Mouse (Mus musculus) forebrain, postnatal 0 days (tissue): Measurements from ENCODE around the gene Inafm1. TPM values are rescaled to one million over a fixed set of nuclear protein-coding genes. Genes with fewer than 3 reads are reported as not detected.
"Not testable (repeated sequence)": the region's sequence is repeated elsewhere in the genome, so short reads cannot be mapped to it uniquely, and the experiment has no call there.

ENCODE experiments used
- ATAC-seq: fragments of 200-750 bp; cut with Nextera tagmentation; 2 replicates; pipeline ENCODE4 v1.8.0; 2017; ENCODE audit warnings: mild to moderate bottlenecking, moderate library complexity
- DNase-seq: peaks from one replicate; pipeline ENCODE4 v3.0.0-alpha.2; 2015
- H3K27ac ChIP-seq: fragments of 300-500 bp; sonication (generic); 2 replicates; pipeline ENCODE4 v1.5.1; 2014; ENCODE audit warnings: low read depth, mild to moderate bottlenecking, antibody characterized with exemption, low read length, moderate library complexity, mixed read lengths
- H3K27me3 ChIP-seq: fragments of 300-500 bp; sonication (generic); 2 replicates; pipeline ENCODE4 v1.6.1; 2014; ENCODE audit warnings: mild to moderate bottlenecking, low read length, mixed read lengths; ENCODE audit not compliant: insufficient read depth
- H3K36me3 ChIP-seq: fragments of 300-500 bp; sonication (generic); 2 replicates; pipeline ENCODE4 v1.6.1; 2014; ENCODE audit warnings: mild to moderate bottlenecking, moderate library complexity; ENCODE audit not compliant: insufficient read depth
- H3K4me1 ChIP-seq: fragments of 300-500 bp; sonication (generic); 2 replicates; pipeline ENCODE4 v1.6.1; 2014; ENCODE audit warnings: antibody characterized with exemption; ENCODE audit not compliant: insufficient read depth
- H3K4me2 ChIP-seq: fragments of 300-500 bp; sonication (generic); 2 replicates; pipeline ENCODE4 v1.6.1; 2014; ENCODE audit warnings: low read depth, mild to moderate bottlenecking, moderate library complexity
- H3K4me3 ChIP-seq: fragments of 300-500 bp; sonication (generic); 2 replicates; pipeline ENCODE4 v1.5.1; 2014; ENCODE audit warnings: low read depth, low read length, mixed read lengths
- H3K9ac ChIP-seq: fragments of 300-500 bp; sonication (generic); 2 replicates; pipeline ENCODE4 v1.6.1; 2014; ENCODE audit warnings: mild to moderate bottlenecking
- H3K9me3 ChIP-seq: fragments of 300-500 bp; sonication (generic); 2 replicates; pipeline ENCODE4 v1.6.1; 2016; ENCODE audit warnings: low read length
- CTCF ChIP-seq: sonication (generic); IDR thresholded peaks from 2 replicates; pipeline ENCODE4 v1.5.1; 2016; ENCODE audit warnings: antibody characterized with exemption, control low read depth, low read depth
- WGBS: fragments of 180-500 bp; shearing (Covaris S2); extraction: QIAGEN DNeasy Blood & Tissue Kit; methylation state at CpG from one replicate; pipeline ENCODE4 v1.1.7; 2014; 5-methylcytosine and 5-hydroxymethylcytosine counted together
- polyA plus RNA-seq: library from polyadenylated mRNA; unstranded; fragments of >200 nt; fragmentation: Nextera tagmentation; extraction: Ambion mirVana; gene quantifications from 2 replicates; pipeline ENCODE4 v1.2.1, GENCODE M21; 2015
- total RNA-seq: library from RNA; depleted of rRNA; stranded (reverse); fragments of >200 nt; gene quantifications from 2 replicates; pipeline ENCODE4 v1.2.3, GENCODE M21; 2014

Gene Inafm1
- total and polyA plus RNA-seq, 2 experiments from 2014 or later = 43.2 to 68.4 TPM

DNA sequence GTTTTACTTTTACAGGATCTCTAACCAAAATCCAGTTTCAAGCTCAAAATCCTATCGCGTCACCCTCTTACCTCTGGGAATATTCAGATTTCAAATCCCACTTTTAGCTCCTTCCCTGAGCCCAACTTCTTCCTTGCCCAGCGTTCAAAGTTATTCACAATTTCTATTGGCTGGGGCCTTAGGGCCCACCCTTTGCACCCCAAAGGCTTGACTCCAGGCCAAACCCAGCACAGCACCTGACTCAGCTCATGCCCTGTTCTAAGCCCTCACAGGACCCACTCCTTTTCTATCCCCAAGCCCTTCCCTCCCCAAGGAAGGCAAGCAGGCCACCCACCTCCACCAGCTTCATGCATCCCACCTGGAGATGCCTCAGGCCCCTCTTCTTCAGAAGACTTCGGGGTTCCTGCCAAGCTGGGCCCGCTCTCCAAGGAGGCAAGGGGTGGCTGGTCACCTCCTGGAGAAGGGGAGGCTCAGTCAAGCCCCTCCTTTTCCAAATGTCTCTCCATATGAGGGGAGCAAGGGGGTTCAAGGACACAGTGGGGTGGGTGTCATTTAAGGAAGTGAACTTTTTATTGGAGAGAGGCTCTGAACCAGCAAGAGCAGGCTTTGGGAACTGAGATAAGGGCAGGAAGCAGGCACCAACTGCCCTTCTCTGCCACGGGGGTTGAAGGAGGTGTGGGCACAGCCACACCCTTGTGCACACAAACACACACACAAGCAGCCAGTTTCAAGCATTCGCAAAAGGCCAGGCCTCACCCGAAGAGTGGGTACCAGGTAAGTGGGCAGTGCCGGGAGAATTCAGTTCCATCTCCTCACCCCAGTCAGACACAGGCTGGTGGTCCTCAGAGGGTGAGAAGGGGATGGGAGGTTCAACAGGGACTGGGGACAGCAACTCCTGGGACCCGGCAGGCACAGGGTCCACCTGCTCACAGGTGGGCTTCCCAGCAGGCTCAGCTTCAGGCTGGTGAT lies 1.8 kb upstream of the Inafm1 start:
- ATAC-seq (no peak), DNase-seq (no peak)
- H3K27me3 ChIP-seq = no peaks in the 10 kb centered on the region
- no peak overlapping the region for H3K4me3 ChIP-seq
- no peaks in the 10 kb centered on the region for H3K9me3 ChIP-seq
- peaks cover 14% of the 10 kb centered on the region; the same call in 1 of the 2 replicates for H3K4me1 ChIP-seq
- WGBS = 88% methylated on average over 10 of the region's 10 CpGs
- no peak overlapping the region for H3K9ac ChIP-seq
- H3K36me3 ChIP-seq = peaks cover 41% of the 10 kb centered on the region
- no peak for TF ChIP-seq CTCF
- no peak overlapping the region for H3K27ac ChIP-seq
- H3K4me2 ChIP-seq = no peak overlapping the region

DNA sequence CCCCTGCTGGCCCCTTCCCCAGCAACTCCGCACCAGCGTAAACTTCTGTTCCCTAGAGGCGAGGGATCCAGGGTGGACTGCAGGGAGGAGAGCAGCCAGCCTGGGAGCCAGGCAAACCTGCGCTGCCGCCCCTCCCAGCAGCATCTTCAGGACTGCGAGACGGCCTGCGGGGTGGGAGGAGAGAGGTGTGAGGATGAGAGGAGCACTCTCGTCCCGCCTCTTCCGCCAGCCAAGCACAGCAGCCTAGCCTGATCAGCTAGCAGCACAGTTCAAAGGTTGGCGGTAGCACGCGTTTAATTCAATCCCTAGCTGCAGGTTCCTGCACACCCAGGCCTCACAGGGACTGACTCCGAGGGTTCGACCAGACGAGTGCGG lies 336 bp upstream of the Inafm1 start:
- Histone ChIP-seq H3K9ac (peak overlapping the region; percentile 76), H3K9me3 (no peaks in the 10 kb centered on the region), H3K27me3 (no peaks in the 10 kb centered on the region), H3K36me3 (peaks cover 33% of the 10 kb centered on the region), H3K4me3 (peak overlapping the region; percentile 63), H3K27ac (peak overlapping the region; percentile 94), H3K4me2 (peak overlapping the region; percentile 90), H3K4me1 (peaks cover 14% of the 10 kb centered on the region; the same call in 1 of the 2 replicates)
- ATAC-seq = peak; percentile 62
- WGBS = 1% methylated on average over 18 of the region's 18 CpGs
- peak; percentile 78 for DNase-seq
- no peak for TF ChIP-seq CTCF

DNA sequence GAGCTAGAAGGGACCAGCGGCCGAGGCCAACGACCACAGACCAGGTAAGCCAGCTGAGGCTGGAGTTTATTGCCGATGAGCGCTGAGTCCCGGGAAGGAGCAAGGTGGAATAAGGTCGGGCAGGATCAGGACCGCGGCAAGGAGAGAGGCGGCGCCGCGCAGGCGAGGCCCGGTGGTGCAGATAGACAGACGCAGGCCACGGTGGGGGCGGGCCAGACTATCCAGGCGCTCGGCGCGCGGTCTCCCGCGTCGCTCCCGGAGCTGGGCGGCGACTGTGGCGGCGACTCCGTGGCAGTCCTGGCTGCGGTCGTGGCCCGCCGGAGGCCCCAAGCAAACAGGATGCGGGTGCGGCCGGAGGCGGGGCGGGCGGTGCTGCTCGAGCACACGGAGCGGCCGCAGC lies 736 bp downstream of the Inafm1 start:
- WGBS = 0% methylated on average over 36 of the region's 46 CpGs
- DNase-seq = peak; percentile 73
- peaks cover 22% of the 10 kb centered on the region for H3K36me3 ChIP-seq
- H3K4me1 ChIP-seq = peaks cover 14% of the 10 kb centered on the region; the same call in 1 of the 2 replicates
- H3K4me2 ChIP-seq = peak overlapping the region; percentile 90
- peak overlapping the region; percentile 76 for H3K9ac ChIP-seq
- no peaks in the 10 kb centered on the region for H3K9me3 ChIP-seq
- no peaks in the 10 kb centered on the region for H3K27me3 ChIP-seq
- H3K27ac ChIP-seq = peak overlapping the region; percentile 94
- ATAC-seq = peak; percentile 84
- peak overlapping the region; percentile 63 for H3K4me3 ChIP-seq
- peak; percentile 59 for TF ChIP-seq CTCF

DNA sequence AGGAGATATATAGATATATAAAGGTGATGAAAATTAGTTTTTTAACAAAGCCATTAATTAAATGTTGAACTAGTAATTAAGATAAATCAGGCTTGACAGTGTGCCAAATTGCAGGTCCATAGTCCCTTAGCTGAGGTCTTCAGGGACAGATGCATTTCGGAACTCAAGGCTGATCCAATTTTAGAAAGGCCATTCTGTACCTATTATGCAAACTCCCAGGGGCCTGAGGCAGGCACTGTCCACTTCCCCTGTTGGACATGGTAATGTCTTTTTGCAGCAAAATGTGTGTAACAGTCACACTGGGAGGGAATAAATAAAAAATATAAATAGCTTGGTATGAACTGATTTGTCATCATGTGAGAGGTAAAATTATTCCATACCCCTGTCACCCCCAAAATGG lies 2.3 kb downstream of the Inafm1 start:
- Histone ChIP-seq H3K4me1 (peaks cover 14% of the 10 kb centered on the region; the same call in 1 of the 2 replicates), H3K9me3 (no peaks in the 10 kb centered on the region), H3K4me3 (no peak overlapping the region), H3K36me3 (peaks cover 11% of the 10 kb centered on the region), H3K9ac (no peak overlapping the region), H3K27ac (no peak overlapping the region), H3K27me3 (no peaks in the 10 kb centered on the region), H3K4me2 (peak overlapping the region; percentile 90; the same call in 1 of the 2 replicates)
- 61% methylated on average over 1 of the region's 1 CpGs for WGBS
- TF ChIP-seq CTCF = no peak
- no peak for DNase-seq
- no peak for ATAC-seq

DNA sequence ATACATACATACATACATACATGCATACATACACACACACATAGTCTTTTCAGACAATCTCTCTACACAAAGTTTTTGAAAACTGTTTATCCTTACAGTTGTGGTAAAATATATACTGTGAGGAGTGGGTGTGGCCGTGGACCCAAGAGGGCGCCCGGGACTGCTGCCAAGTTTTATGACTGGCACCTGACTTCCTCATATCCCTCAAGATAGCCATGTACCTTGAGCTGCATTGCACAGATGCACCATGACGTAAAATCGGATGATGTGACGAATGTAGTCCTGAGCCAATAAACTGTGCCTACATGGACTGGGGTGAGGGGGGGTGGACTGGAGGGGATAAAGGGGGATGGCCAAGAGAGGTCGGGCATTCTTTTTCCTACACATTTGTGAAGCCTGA lies 6.8 kb downstream of the Inafm1 start:
- not testable (repeated sequence) for H3K4me3 ChIP-seq, H3K9ac ChIP-seq, H3K27ac ChIP-seq, H3K36me3 ChIP-seq, H3K9me3 ChIP-seq, H3K27me3 ChIP-seq, DNase-seq, ATAC-seq, H3K4me2 ChIP-seq, H3K4me1 ChIP-seq
- 85% methylated on average over 7 of the region's 7 CpGs for WGBS

- no peak overlapping the region for H3K4me3 ChIP-seq
- DNase-seq = no peak
- no peaks in the 10 kb centered on the region for H3K27me3 ChIP-seq
- H3K9ac ChIP-seq = no peak overlapping the region
- no peak overlapping the region for H3K27ac ChIP-seq
- no peak overlapping the region for H3K4me2 ChIP-seq
- no peaks in the 10 kb centered on the region for H3K4me1 ChIP-seq
- TF ChIP-seq CTCF = no peak
- H3K9me3 ChIP-seq = no peaks in the 10 kb centered on the region
- no peaks in the 10 kb centered on the region; the same call in 1 of the 2 replicates for H3K36me3 ChIP-seq
- no peak for ATAC-seq
- WGBS = 91% methylated on average over 11 of the region's 11 CpGs
Measured at GRCm38 (mm10) chr7:16265856-16266255, 7.6 kb downstream of the Inafm1 start.

DNA sequence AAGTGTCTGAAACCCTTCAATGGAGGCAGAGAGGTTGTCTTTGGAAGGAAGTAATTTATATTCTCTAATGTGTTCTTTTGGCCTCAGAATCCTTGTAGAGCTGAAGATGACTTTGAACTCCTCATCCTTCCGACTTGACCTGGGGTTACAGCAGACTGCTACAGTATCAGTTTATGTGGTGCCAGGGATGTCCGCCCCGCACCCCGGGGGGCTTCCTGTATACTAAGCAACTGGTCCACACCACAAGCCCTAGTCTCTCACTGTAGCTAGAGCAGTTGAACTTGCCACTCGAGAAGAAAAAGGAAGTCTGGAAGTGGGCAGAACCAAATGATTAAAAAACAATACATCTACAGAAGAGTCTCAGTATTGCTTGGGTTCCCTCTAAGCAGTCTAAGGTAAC lies 9.6 kb downstream of the Inafm1 start:
- TF ChIP-seq CTCF = no peak
- Histone ChIP-seq H3K4me3 (no peak overlapping the region), H3K4me2 (no peak overlapping the region), H3K9ac (no peak overlapping the region), H3K4me1 (no peaks in the 10 kb centered on the region), H3K27ac (no peak overlapping the region), H3K36me3 (no peaks in the 10 kb centered on the region; the same call in 1 of the 2 replicates), H3K27me3 (no peaks in the 10 kb centered on the region), H3K9me3 (no peaks in the 10 kb centered on the region)
- 91% methylated on average over 5 of the region's 5 CpGs for WGBS
- ATAC-seq (no peak), DNase-seq (no peak)
